Mouse (Mus musculus): ENCODE results near the gene Uts2. TPM values are rescaled to one million over a fixed set of nuclear protein-coding genes. Genes with fewer than 3 reads are reported as not detected.
A peak's percentile ranks its signal among the peaks of the same experiment; 100 is the strongest.

Uts2 gene
- polyA plus RNA-seq (2014; fragmentation: Nextera tagmentation; extraction: Ambion mirVana): not detected in 2 replicates

- 81% methylated on average over 7 of the region's 7 CpGs for WGBS
- Histone ChIP-seq H3K9ac (ENCODE audit: low read depth, low read length) (no peak within 1 kb of the TSS), H3K4me3 (ENCODE audit: low read depth, low read length) (no peak within 1 kb of the TSS), H3K27ac (ENCODE audit: low read depth, low read length) (no peak within 1 kb of the TSS), H3K9me3 (ENCODE audit: control insufficient read depth, low read length) (no peaks in the 10 kb centered on the region), H3K4me1 (replicated peaks; ENCODE audit: control insufficient read depth, insufficient read depth, low read length) (no peaks in the 10 kb centered on the region), H3K4me2 (no peak within 1 kb of the TSS), H3K36me3 (ENCODE audit: control insufficient read depth, insufficient read depth, low read length) (no peaks in the 10 kb centered on the region), H3K27me3 (replicated peaks; ENCODE audit: control insufficient read depth, insufficient read depth, low read length) (no peaks in the 10 kb centered on the region)
- ATAC-seq (replicated peaks; ENCODE audit: low FRiP score) (no peak), DNase-seq (ENCODE audit: low spot score) (no peak)
These were observed at the start of gene Uts2 for GRCm38 (mm10) chr4:150996797-150997196. Gene Uts2 (plus strand): TSS chr4:150997097.

GRCm38 (mm10) chr4:150950972-150951371, 45.9 kb upstream of the Uts2 start:
- Histone ChIP-seq H3K9ac (ENCODE audit: low read depth, low read length) (no peak overlapping the region), H3K4me2 (no peak overlapping the region), H3K27ac (ENCODE audit: low read depth, low read length) (no peak overlapping the region), H3K27me3 (replicated peaks; ENCODE audit: control insufficient read depth, insufficient read depth, low read length) (no peaks in the 10 kb centered on the region), H3K4me3 (ENCODE audit: low read depth, low read length) (no peak overlapping the region), H3K36me3 (ENCODE audit: control insufficient read depth, insufficient read depth, low read length) (no peaks in the 10 kb centered on the region), H3K4me1 (replicated peaks; ENCODE audit: control insufficient read depth, insufficient read depth, low read length) (no peaks in the 10 kb centered on the region), H3K9me3 (ENCODE audit: control insufficient read depth, low read length) (no peaks in the 10 kb centered on the region)
- 74% methylated on average over 10 of the region's 10 CpGs for WGBS
- no peak for ATAC-seq (replicated peaks; ENCODE audit: low FRiP score)
- no peak for DNase-seq (ENCODE audit: low spot score)

- DNase-seq (ENCODE audit: low spot score) (no peak), ATAC-seq (replicated peaks; ENCODE audit: low FRiP score) (no peak)
- no peak overlapping the region for H3K4me3 ChIP-seq (ENCODE audit: low read depth, low read length)
- no peak overlapping the region for H3K4me2 ChIP-seq
- H3K9me3 ChIP-seq (ENCODE audit: control insufficient read depth, low read length): no peaks in the 10 kb centered on the region
- H3K9ac ChIP-seq (ENCODE audit: low read depth, low read length): no peak overlapping the region
- H3K27ac ChIP-seq (ENCODE audit: low read depth, low read length): no peak overlapping the region
- H3K4me1 ChIP-seq (replicated peaks; ENCODE audit: control insufficient read depth, insufficient read depth, low read length): no peaks in the 10 kb centered on the region
- 79% methylated on average over 13 of the region's 13 CpGs for WGBS
- no peaks in the 10 kb centered on the region for H3K27me3 ChIP-seq (replicated peaks; ENCODE audit: control insufficient read depth, insufficient read depth, low read length)
- H3K36me3 ChIP-seq (ENCODE audit: control insufficient read depth, insufficient read depth, low read length): no peaks in the 10 kb centered on the region
These were observed 40.4 kb upstream of the Uts2 start for GRCm38 (mm10) chr4:150956369-150957105.

GRCm38 (mm10) chr4:150957106-150957458, 39.8 kb upstream of the Uts2 start:
- H3K9me3 ChIP-seq (ENCODE audit: control insufficient read depth, low read length): no peaks in the 10 kb centered on the region
- H3K27ac ChIP-seq (ENCODE audit: low read depth, low read length): no peak overlapping the region
- H3K4me2 ChIP-seq: no peak overlapping the region
- no peaks in the 10 kb centered on the region for H3K4me1 ChIP-seq (replicated peaks; ENCODE audit: control insufficient read depth, insufficient read depth, low read length)
- WGBS: 64% methylated on average over 1 of the region's 1 CpGs
- no peak overlapping the region for H3K9ac ChIP-seq (ENCODE audit: low read depth, low read length)
- no peaks in the 10 kb centered on the region for H3K27me3 ChIP-seq (replicated peaks; ENCODE audit: control insufficient read depth, insufficient read depth, low read length)
- ATAC-seq (replicated peaks; ENCODE audit: low FRiP score) (no peak), DNase-seq (ENCODE audit: low spot score) (no peak)
- no peaks in the 10 kb centered on the region for H3K36me3 ChIP-seq (ENCODE audit: control insufficient read depth, insufficient read depth, low read length)
- no peak overlapping the region for H3K4me3 ChIP-seq (ENCODE audit: low read depth, low read length)

GRCm38 (mm10) chr4:150958536-150958935, 38.4 kb upstream of the Uts2 start:
- Histone ChIP-seq H3K4me3 (ENCODE audit: low read depth, low read length) (no peak overlapping the region), H3K9me3 (ENCODE audit: control insufficient read depth, low read length) (no peaks in the 10 kb centered on the region), H3K4me1 (replicated peaks; ENCODE audit: control insufficient read depth, insufficient read depth, low read length) (no peaks in the 10 kb centered on the region), H3K36me3 (ENCODE audit: control insufficient read depth, insufficient read depth, low read length) (no peaks in the 10 kb centered on the region), H3K27ac (ENCODE audit: low read depth, low read length) (no peak overlapping the region), H3K27me3 (replicated peaks; ENCODE audit: control insufficient read depth, insufficient read depth, low read length) (no peaks in the 10 kb centered on the region), H3K9ac (ENCODE audit: low read depth, low read length) (no peak overlapping the region), H3K4me2 (no peak overlapping the region)
- WGBS: 68% methylated on average over 7 of the region's 7 CpGs
- DNase-seq (ENCODE audit: low spot score) (no peak), ATAC-seq (replicated peaks; ENCODE audit: low FRiP score) (no peak)

- no peaks in the 10 kb centered on the region for H3K27me3 ChIP-seq (replicated peaks; ENCODE audit: control insufficient read depth, insufficient read depth, low read length)
- no peak overlapping the region for H3K27ac ChIP-seq (ENCODE audit: low read depth, low read length)
- ATAC-seq (replicated peaks; ENCODE audit: low FRiP score): no peak
- WGBS: 57% methylated on average over 6 of the region's 6 CpGs
- H3K9ac ChIP-seq (ENCODE audit: low read depth, low read length): no peak overlapping the region
- H3K4me3 ChIP-seq (ENCODE audit: low read depth, low read length): no peak overlapping the region
- H3K4me1 ChIP-seq (replicated peaks; ENCODE audit: control insufficient read depth, insufficient read depth, low read length): no peaks in the 10 kb centered on the region
- H3K9me3 ChIP-seq (ENCODE audit: control insufficient read depth, low read length): no peaks in the 10 kb centered on the region
- no peak for DNase-seq (ENCODE audit: low spot score)
- no peak overlapping the region for H3K4me2 ChIP-seq
- no peaks in the 10 kb centered on the region for H3K36me3 ChIP-seq (ENCODE audit: control insufficient read depth, insufficient read depth, low read length)
These were observed 34.7 kb upstream of the Uts2 start for GRCm38 (mm10) chr4:150962231-150962630.

- no peak overlapping the region for H3K9ac ChIP-seq (ENCODE audit: low read depth, low read length)
- no peak overlapping the region for H3K4me3 ChIP-seq (ENCODE audit: low read depth, low read length)
- no peaks in the 10 kb centered on the region for H3K4me1 ChIP-seq (replicated peaks; ENCODE audit: control insufficient read depth, insufficient read depth, low read length)
- ATAC-seq (replicated peaks; ENCODE audit: low FRiP score) (no peak), DNase-seq (ENCODE audit: low spot score) (no peak)
- WGBS: 65% methylated on average over 2 of the region's 2 CpGs
- H3K36me3 ChIP-seq (ENCODE audit: control insufficient read depth, insufficient read depth, low read length): no peaks in the 10 kb centered on the region
- no peak overlapping the region for H3K4me2 ChIP-seq
- no peaks in the 10 kb centered on the region for H3K27me3 ChIP-seq (replicated peaks; ENCODE audit: control insufficient read depth, insufficient read depth, low read length)
- no peaks in the 10 kb centered on the region for H3K9me3 ChIP-seq (ENCODE audit: control insufficient read depth, low read length)
- no peak overlapping the region for H3K27ac ChIP-seq (ENCODE audit: low read depth, low read length)
These were observed 33.2 kb upstream of the Uts2 start for GRCm38 (mm10) chr4:150963711-150964110.

GRCm38 (mm10) chr4:150964635-150965554, 32.0 kb upstream of the Uts2 start:
- no peaks in the 10 kb centered on the region for H3K27me3 ChIP-seq (replicated peaks; ENCODE audit: control insufficient read depth, insufficient read depth, low read length)
- H3K9me3 ChIP-seq (ENCODE audit: control insufficient read depth, low read length): no peaks in the 10 kb centered on the region
- H3K9ac ChIP-seq (ENCODE audit: low read depth, low read length): peak overlapping the region; percentile 23; the same call in 1 of the 2 replicates
- peak; percentile 78 for ATAC-seq (replicated peaks; ENCODE audit: low FRiP score)
- H3K4me2 ChIP-seq: peak overlapping the region; percentile 70
- WGBS: 11% methylated on average over 25 of the region's 25 CpGs
- no peaks in the 10 kb centered on the region for H3K4me1 ChIP-seq (replicated peaks; ENCODE audit: control insufficient read depth, insufficient read depth, low read length)
- no peaks in the 10 kb centered on the region for H3K36me3 ChIP-seq (ENCODE audit: control insufficient read depth, insufficient read depth, low read length)
- no peak overlapping the region for H3K27ac ChIP-seq (ENCODE audit: low read depth, low read length)
- DNase-seq (ENCODE audit: low spot score): peak; percentile 76
- peak overlapping the region; percentile 31 for H3K4me3 ChIP-seq (ENCODE audit: low read depth, low read length)
